Mouse (Mus musculus): ENCODE measurements around the gene Ptn. TPM values are rescaled to one million over a fixed set of nuclear protein-coding genes. Genes with fewer than 3 reads are reported as not detected.

The Ptn gene
- polyA plus RNA-seq, 1 experiment from 2014 or later, result 545 TPM

GRCm38 (mm10) chr6:36671274-36671673 lies 138.7 kb downstream of the Ptn start:
- H3K27ac ChIP-seq, result no peak overlapping the region
- H3K9ac ChIP-seq, result no peak overlapping the region
- peaks cover 17% of the 10 kb centered on the region for H3K4me1 ChIP-seq
- H3K27me3 ChIP-seq, result no peaks in the 10 kb centered on the region
- no peaks in the 10 kb centered on the region for H3K9me3 ChIP-seq (replicated peaks)
- WGBS, result 91% methylated on average over 3 of the region's 3 CpGs
- H3K4me2 ChIP-seq, result no peak overlapping the region
- ATAC-seq, result no peak
- no peaks in the 10 kb centered on the region for H3K36me3 ChIP-seq (ENCODE audit: poor library complexity, severe bottlenecking)
- no peak overlapping the region for H3K4me3 ChIP-seq

Small RNA genes within 50 kb of the gene (microRNA-seq; reads per million reads assigned to microRNA genes)
- gene Gm25111, result not detected

All from forebrain, embryonic 13.5 days (tissue).